Mouse (Mus musculus) limb, embryonic 13.5 days (tissue): ENCODE measurements around the gene Gm20388. TPM values are rescaled to one million over a fixed set of nuclear protein-coding genes. Genes with fewer than 3 reads are reported as not detected.

ENCODE experiments used
- ATAC-seq: fragments of 200-750 bp; cut with Nextera tagmentation; 2 replicates; pipeline ENCODE4 v1.8.0; 2017; ENCODE audit warnings: low read depth, moderate number of reproducible peaks, moderate TSS enrichment; ENCODE audit not compliant: low FRiP score
- H3K27ac ChIP-seq: fragments of 300-500 bp; sonication (generic); 2 replicates; pipeline ENCODE4 v1.5.1; 2015; ENCODE audit warnings: inconsistent platforms, mild to moderate bottlenecking, moderate library complexity
- H3K27me3 ChIP-seq: fragments of 300-500 bp; sonication (generic); 2 replicates; pipeline ENCODE4 v1.6.1; 2015; ENCODE audit warnings: mild to moderate bottlenecking, inconsistent platforms
- H3K36me3 ChIP-seq: fragments of 300-500 bp; sonication (generic); 2 replicates; pipeline ENCODE4 v1.6.1; 2015; ENCODE audit warnings: inconsistent platforms, mild to moderate bottlenecking, moderate library complexity
- H3K4me1 ChIP-seq: fragments of 300-500 bp; sonication (generic); 2 replicates; pipeline ENCODE4 v1.6.1; 2015; ENCODE audit warnings: inconsistent platforms
- H3K4me2 ChIP-seq: fragments of 300-500 bp; sonication (generic); replicated peaks from 2 replicates; pipeline ENCODE4 v1.6.1; 2015; ENCODE audit warnings: inconsistent platforms, mild to moderate bottlenecking, moderate library complexity
- H3K4me3 ChIP-seq: fragments of 300-500 bp; sonication (generic); 2 replicates; pipeline ENCODE4 v1.5.1; 2015; ENCODE audit warnings: moderate library complexity, mild to moderate bottlenecking, inconsistent platforms
- H3K9ac ChIP-seq: fragments of 300-500 bp; sonication (generic); 2 replicates; pipeline ENCODE4 v1.6.1; 2015; ENCODE audit warnings: mild to moderate bottlenecking, inconsistent platforms
- H3K9me3 ChIP-seq: fragments of 300-500 bp; sonication (generic); 2 replicates; pipeline ENCODE4 v1.6.1; 2016; ENCODE audit warnings: inconsistent platforms
- WGBS: fragments of 180-500 bp; shearing (Covaris S2); methylation state at CpG from one replicate; pipeline ENCODE4 v1.1.7; 2015; 5-methylcytosine and 5-hydroxymethylcytosine counted together
- polyA plus RNA-seq: library from polyadenylated mRNA; unstranded; fragments of >200 nt; fragmentation: Nextera tagmentation; extraction: Ambion mirVana; gene quantifications from 2 replicates; pipeline ENCODE4 v1.2.1, GENCODE M21; 2015

The Gm20388 gene
- polyA plus RNA-seq, 1 experiment from 2014 or later: 7.1 TPM

GRCm38 (mm10) chr8:119897069-119897468 is 13.6 kb upstream of the Gm20388 start:
- no peak for ATAC-seq
- Histone ChIP-seq H3K4me3 (no peak overlapping the region), H3K9ac (no peak overlapping the region), H3K27me3 (peaks cover 32% of the 10 kb centered on the region), H3K27ac (no peak overlapping the region), H3K4me1 (no peaks in the 10 kb centered on the region), H3K9me3 (no peaks in the 10 kb centered on the region), H3K36me3 (no peaks in the 10 kb centered on the region), H3K4me2 (no peak overlapping the region)
- WGBS: 74% methylated on average over 4 of the region's 4 CpGs

GRCm38 (mm10) chr8:119897933-119898332 is 12.7 kb upstream of the Gm20388 start:
- Histone ChIP-seq H3K27me3 (peaks cover 32% of the 10 kb centered on the region), H3K36me3 (no peaks in the 10 kb centered on the region), H3K9me3 (no peaks in the 10 kb centered on the region), H3K4me2 (no peak overlapping the region), H3K4me1 (no peaks in the 10 kb centered on the region), H3K27ac (no peak overlapping the region), H3K9ac (no peak overlapping the region), H3K4me3 (no peak overlapping the region)
- 18% methylated on average over 13 of the region's 13 CpGs for WGBS
- ATAC-seq: no peak

GRCm38 (mm10) chr8:119901349-119901748 is 9.3 kb upstream of the Gm20388 start:
- Histone ChIP-seq H3K4me1 (no peaks in the 10 kb centered on the region), H3K9me3 (no peaks in the 10 kb centered on the region), H3K27me3 (peaks cover 32% of the 10 kb centered on the region), H3K4me3 (no peak overlapping the region), H3K4me2 (no peak overlapping the region), H3K27ac (no peak overlapping the region), H3K9ac (no peak overlapping the region), H3K36me3 (no peaks in the 10 kb centered on the region)
- 71% methylated on average over 3 of the region's 3 CpGs for WGBS
- ATAC-seq: no peak

- Histone ChIP-seq H3K36me3 (no peaks in the 10 kb centered on the region), H3K27me3 (peaks cover 30% of the 10 kb centered on the region), H3K9me3 (no peaks in the 10 kb centered on the region), H3K4me2 (no peak overlapping the region), H3K9ac (no peak overlapping the region), H3K27ac (no peak overlapping the region), H3K4me1 (no peaks in the 10 kb centered on the region), H3K4me3 (no peak overlapping the region)
- 76% methylated on average over 8 of the region's 8 CpGs for WGBS
- no peak for ATAC-seq
Observed at GRCm38 (mm10) chr8:119901952-119902351, 8.7 kb upstream of the Gm20388 start.

GRCm38 (mm10) chr8:119904323-119904911 is 6.2 kb upstream of the Gm20388 start:
- Histone ChIP-seq H3K36me3 (no peaks in the 10 kb centered on the region), H3K4me1 (no peaks in the 10 kb centered on the region), H3K9me3 (no peaks in the 10 kb centered on the region), H3K4me3 (no peak overlapping the region), H3K4me2 (no peak overlapping the region), H3K9ac (no peak overlapping the region; the same call in 1 of the 2 replicates), H3K27ac (no peak overlapping the region), H3K27me3 (peaks cover 5% of the 10 kb centered on the region)
- WGBS: 48% methylated on average over 12 of the region's 12 CpGs
- ATAC-seq: no peak

- peak within 1 kb of the TSS; percentile 92 for H3K27ac ChIP-seq
- H3K4me1 ChIP-seq: peaks cover 33% of the 10 kb centered on the region
- no peak for ATAC-seq
- peak within 1 kb of the TSS; percentile 92 for H3K4me2 ChIP-seq
- H3K9ac ChIP-seq: peak within 1 kb of the TSS; percentile 93
- 27% methylated on average over 13 of the region's 13 CpGs for WGBS
- H3K36me3 ChIP-seq: no peaks in the 10 kb centered on the region
- no peaks in the 10 kb centered on the region for H3K9me3 ChIP-seq
- H3K4me3 ChIP-seq: peak within 1 kb of the TSS; percentile 78
- no peaks in the 10 kb centered on the region for H3K27me3 ChIP-seq
Observed at GRCm38 (mm10) chr8:119909944-119910546, 596 bp upstream of the Gm20388 start, which contains the start of gene Usp10. Usp10 (plus strand) TSS chr8:119910360.

GRCm38 (mm10) chr8:119911258-119911962 is 769 bp downstream of the Gm20388 start:
- Histone ChIP-seq H3K4me1 (peaks cover 40% of the 10 kb centered on the region), H3K27me3 (no peaks in the 10 kb centered on the region), H3K9me3 (no peaks in the 10 kb centered on the region), H3K36me3 (no peaks in the 10 kb centered on the region), H3K27ac (peak overlapping the region; percentile 92; the same call in 1 of the 2 replicates), H3K4me3 (peak overlapping the region; percentile 78), H3K4me2 (peak overlapping the region; percentile 92), H3K9ac (peak overlapping the region; percentile 93)
- under 1% methylated on average over 30 of the region's 30 CpGs for WGBS
- peak; percentile 58 for ATAC-seq

GRCm38 (mm10) chr8:119912643-119913042 is 2.0 kb downstream of the Gm20388 start:
- Histone ChIP-seq H3K27ac (no peak overlapping the region), H3K9ac (peak overlapping the region; percentile 93; the same call in 1 of the 2 replicates), H3K4me3 (peak overlapping the region; percentile 78), H3K4me1 (peaks cover 52% of the 10 kb centered on the region), H3K27me3 (no peaks in the 10 kb centered on the region), H3K4me2 (peak overlapping the region; percentile 92), H3K36me3 (no peaks in the 10 kb centered on the region), H3K9me3 (no peaks in the 10 kb centered on the region)
- 50% methylated on average over 6 of the region's 6 CpGs for WGBS
- no peak for ATAC-seq

- Histone ChIP-seq H3K9me3 (no peaks in the 10 kb centered on the region), H3K4me2 (peak overlapping the region; percentile 92), H3K4me1 (peaks cover 52% of the 10 kb centered on the region), H3K27me3 (no peaks in the 10 kb centered on the region), H3K9ac (no peak overlapping the region; the same call in 1 of the 2 replicates), H3K36me3 (peaks cover 3% of the 10 kb centered on the region; the same call in 1 of the 2 replicates), H3K4me3 (no peak overlapping the region; the same call in 1 of the 2 replicates), H3K27ac (no peak overlapping the region)
- ATAC-seq: no peak
- WGBS: 68% methylated on average over 3 of the region's 3 CpGs
Observed at GRCm38 (mm10) chr8:119913181-119913580, 2.5 kb downstream of the Gm20388 start.

GRCm38 (mm10) chr8:119914161-119914560 is 3.5 kb downstream of the Gm20388 start:
- Histone ChIP-seq H3K4me3 (no peak overlapping the region), H3K4me2 (no peak overlapping the region), H3K27me3 (no peaks in the 10 kb centered on the region), H3K9me3 (no peaks in the 10 kb centered on the region), H3K9ac (no peak overlapping the region), H3K4me1 (peaks cover 52% of the 10 kb centered on the region), H3K36me3 (peaks cover 9% of the 10 kb centered on the region), H3K27ac (no peak overlapping the region)
- 50% methylated on average over 2 of the region's 2 CpGs for WGBS
- ATAC-seq: no peak

- H3K4me3 ChIP-seq: no peak overlapping the region
- no peak overlapping the region for H3K27ac ChIP-seq
- H3K4me1 ChIP-seq: peaks cover 52% of the 10 kb centered on the region
- peaks cover 9% of the 10 kb centered on the region for H3K36me3 ChIP-seq
- no peaks in the 10 kb centered on the region for H3K27me3 ChIP-seq
- H3K4me2 ChIP-seq: no peak overlapping the region
- no peak for ATAC-seq
- H3K9ac ChIP-seq: no peak overlapping the region; the same call in 1 of the 2 replicates
- H3K9me3 ChIP-seq: no peaks in the 10 kb centered on the region
- 88% methylated on average over 4 of the region's 4 CpGs for WGBS
Observed at GRCm38 (mm10) chr8:119915298-119915697, 4.7 kb downstream of the Gm20388 start.

GRCm38 (mm10) chr8:119916237-119916892 is 5.7 kb downstream of the Gm20388 start:
- H3K27me3 ChIP-seq: no peaks in the 10 kb centered on the region
- H3K9me3 ChIP-seq: no peaks in the 10 kb centered on the region
- no peak overlapping the region for H3K9ac ChIP-seq
- WGBS: 77% methylated on average over 16 of the region's 16 CpGs
- H3K4me2 ChIP-seq: no peak overlapping the region
- H3K4me3 ChIP-seq: no peak overlapping the region
- H3K4me1 ChIP-seq: peaks cover 52% of the 10 kb centered on the region
- ATAC-seq: no peak
- H3K27ac ChIP-seq: no peak overlapping the region
- peaks cover 9% of the 10 kb centered on the region for H3K36me3 ChIP-seq
